Mouse (Mus musculus) limb, embryonic 12.5 days (tissue): ENCODE measurements around the gene Chchd10. TPM values are rescaled to one million over a fixed set of nuclear protein-coding genes. Genes with fewer than 3 reads are reported as not detected.

Source experiments
- ATAC-seq: fragments of 200-750 bp; cut with Nextera tagmentation; 2 replicates; pipeline ENCODE4 v1.8.0; 2017; ENCODE audit warnings: low read depth, moderate TSS enrichment; ENCODE audit not compliant: insufficient number of reproducible peaks, insufficient read depth, low FRiP score, low TSS enrichment
- H3K27ac ChIP-seq: fragments of 300-500 bp; sonication (generic); 2 replicates; pipeline ENCODE4 v1.5.1; 2016; ENCODE audit warnings: mild to moderate bottlenecking, moderate library complexity
- H3K27me3 ChIP-seq: fragments of 300-500 bp; sonication (generic); 2 replicates; pipeline ENCODE4 v1.6.1; 2016; ENCODE audit warnings: mild to moderate bottlenecking, moderate library complexity
- H3K36me3 ChIP-seq: fragments of 300-500 bp; sonication (generic); 2 replicates; pipeline ENCODE4 v1.6.1; 2016; ENCODE audit warnings: mild to moderate bottlenecking, moderate library complexity
- H3K4me1 ChIP-seq: fragments of 300-500 bp; sonication (generic); replicated peaks from 2 replicates; pipeline ENCODE4 v1.6.1; 2016
- H3K4me2 ChIP-seq: fragments of 300-500 bp; sonication (generic); 2 replicates; pipeline ENCODE4 v1.6.1; 2016; ENCODE audit warnings: mild to moderate bottlenecking, moderate library complexity
- H3K4me3 ChIP-seq: fragments of 300-500 bp; sonication (generic); replicated peaks from 2 replicates; pipeline ENCODE4 v1.5.1; 2016; ENCODE audit warnings: mild to moderate bottlenecking
- H3K9ac ChIP-seq: fragments of 300-500 bp; sonication (generic); replicated peaks from 2 replicates; pipeline ENCODE4 v1.6.1; 2016; ENCODE audit warnings: mild to moderate bottlenecking, moderate library complexity
- H3K9me3 ChIP-seq: fragments of 300-500 bp; sonication (generic); 2 replicates; pipeline ENCODE4 v1.6.1; 2016; ENCODE audit warnings: mild to moderate bottlenecking, moderate library complexity
- WGBS: fragments of 180-500 bp; shearing (Covaris S2); methylation state at CpG from one replicate; pipeline ENCODE4 v1.1.7; 2016; 5-methylcytosine and 5-hydroxymethylcytosine counted together
- polyA plus RNA-seq: library from polyadenylated mRNA; unstranded; fragments of >200 nt; fragmentation: Nextera tagmentation; extraction: Ambion mirVana; gene quantifications from 2 replicates; pipeline ENCODE4 v1.2.1, GENCODE M21; 2016

Gene Chchd10
- polyA plus RNA-seq, 1 experiment from 2014 or later, result 5.5 TPM

DNA sequence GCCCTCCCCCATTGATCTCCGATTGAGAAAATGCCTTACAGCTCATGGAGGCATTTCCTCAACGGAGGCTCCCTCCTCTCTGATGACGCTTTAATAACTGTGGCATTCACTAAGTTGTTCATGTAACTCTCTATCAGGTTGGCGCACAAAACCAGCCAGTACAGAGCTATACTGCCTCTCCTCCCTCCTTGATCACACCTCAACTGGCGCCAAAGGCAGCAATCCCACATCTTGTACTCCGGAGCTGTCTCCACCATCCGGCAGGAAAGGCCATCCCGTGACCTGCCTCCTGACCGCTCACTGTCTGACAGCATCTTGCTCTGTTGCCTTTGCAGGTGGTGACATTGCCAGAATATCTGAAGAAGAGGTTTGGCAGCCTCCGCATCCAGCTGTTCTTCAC is 40.9 kb downstream of the Chchd10 start:
- no peak overlapping the region for H3K27ac ChIP-seq
- ATAC-seq, result no peak
- H3K27me3 ChIP-seq, result no peaks in the 10 kb centered on the region
- WGBS, result 87% methylated on average over 10 of the region's 10 CpGs
- no peak overlapping the region for H3K9ac ChIP-seq
- no peaks in the 10 kb centered on the region for H3K36me3 ChIP-seq
- no peak overlapping the region for H3K4me3 ChIP-seq
- H3K4me2 ChIP-seq, result no peak overlapping the region
- H3K4me1 ChIP-seq, result no peaks in the 10 kb centered on the region
- no peaks in the 10 kb centered on the region for H3K9me3 ChIP-seq

DNA sequence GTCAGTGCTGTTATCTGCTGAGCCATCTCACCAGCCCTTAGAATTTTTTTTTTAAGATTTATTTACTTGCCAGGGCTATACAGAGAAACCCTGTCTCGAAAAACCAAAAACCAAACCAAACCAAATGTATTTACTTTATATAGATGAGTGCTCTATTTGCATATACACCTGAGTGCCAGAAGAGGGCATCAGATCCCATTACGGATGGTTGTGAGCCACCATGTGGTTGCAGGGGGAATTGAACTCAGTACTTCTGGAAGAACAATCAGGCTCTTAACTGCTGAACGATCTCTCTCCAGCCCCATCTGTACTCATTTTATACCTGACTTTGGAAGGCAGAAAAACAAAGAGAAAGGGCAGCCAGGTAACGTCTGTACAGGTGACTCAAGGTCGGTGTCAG is 42.3 kb downstream of the Chchd10 start:
- Histone ChIP-seq H3K4me1 (no peaks in the 10 kb centered on the region), H3K36me3 (no peaks in the 10 kb centered on the region), H3K9me3 (no peaks in the 10 kb centered on the region), H3K27me3 (no peaks in the 10 kb centered on the region), H3K4me2 (no peak overlapping the region), H3K4me3 (no peak overlapping the region), H3K27ac (no peak overlapping the region), H3K9ac (no peak overlapping the region)
- 80% methylated on average over 5 of the region's 5 CpGs for WGBS
- ATAC-seq, result no peak

DNA sequence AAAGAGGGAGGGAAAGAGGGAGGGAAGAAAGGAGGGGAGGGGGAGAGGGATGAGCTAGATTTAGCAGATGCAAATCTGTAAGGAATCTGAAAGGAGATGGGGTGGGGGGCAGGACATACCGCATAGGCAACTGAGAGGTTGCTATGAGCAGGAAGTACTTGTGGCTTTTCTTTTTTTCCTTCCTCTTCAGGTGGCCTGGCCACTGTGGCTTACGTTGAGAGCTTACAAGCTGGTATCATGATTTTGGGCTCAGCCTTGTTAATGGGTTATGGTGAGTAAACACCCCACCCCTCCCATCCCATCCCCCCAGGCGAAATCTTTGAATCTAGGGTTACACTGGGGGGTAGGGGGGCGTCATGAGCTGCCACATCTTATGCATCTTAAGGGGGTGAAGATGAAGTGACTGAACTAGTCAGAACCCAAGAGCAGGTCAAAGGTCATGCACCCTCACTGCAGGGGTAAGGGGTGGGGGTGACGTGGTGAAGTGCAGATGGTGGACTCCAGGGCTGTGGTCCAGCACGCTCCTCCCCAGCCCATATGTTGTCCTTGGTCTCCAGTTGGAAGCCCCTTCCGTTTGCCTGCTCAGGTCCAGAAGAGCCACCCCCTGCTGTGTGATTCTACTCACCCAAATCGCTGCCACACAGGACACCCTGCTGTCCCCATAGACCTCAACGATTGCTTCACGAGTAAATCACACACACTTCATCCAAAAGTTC is 45.3 kb downstream of the Chchd10 start:
- no peak overlapping the region for H3K4me2 ChIP-seq
- 58% methylated on average over 10 of the region's 10 CpGs for WGBS
- H3K9ac ChIP-seq, result no peak overlapping the region
- H3K36me3 ChIP-seq, result no peaks in the 10 kb centered on the region
- no peak overlapping the region for H3K27ac ChIP-seq
- no peaks in the 10 kb centered on the region for H3K27me3 ChIP-seq
- H3K4me1 ChIP-seq, result no peaks in the 10 kb centered on the region
- ATAC-seq, result no peak
- H3K9me3 ChIP-seq, result no peaks in the 10 kb centered on the region
- H3K4me3 ChIP-seq, result no peak overlapping the region

DNA sequence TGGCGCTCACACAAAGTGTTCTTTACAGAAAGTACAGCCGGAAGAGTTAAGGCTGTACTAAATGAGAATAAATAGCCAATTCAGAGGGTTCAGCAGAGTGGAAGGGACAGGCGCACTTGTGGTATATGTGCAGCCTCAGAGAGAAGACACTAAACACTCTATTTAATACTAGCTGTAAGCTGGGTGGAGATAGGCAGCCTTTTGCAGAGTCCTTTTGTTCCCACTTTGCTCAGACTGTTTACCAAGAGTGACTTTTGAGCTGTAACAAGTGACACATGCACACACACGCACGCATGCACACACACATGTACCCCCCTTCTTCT is 45.9 kb downstream of the Chchd10 start:
- no peaks in the 10 kb centered on the region for H3K27me3 ChIP-seq
- 89% methylated on average over 5 of the region's 5 CpGs for WGBS

DNA sequence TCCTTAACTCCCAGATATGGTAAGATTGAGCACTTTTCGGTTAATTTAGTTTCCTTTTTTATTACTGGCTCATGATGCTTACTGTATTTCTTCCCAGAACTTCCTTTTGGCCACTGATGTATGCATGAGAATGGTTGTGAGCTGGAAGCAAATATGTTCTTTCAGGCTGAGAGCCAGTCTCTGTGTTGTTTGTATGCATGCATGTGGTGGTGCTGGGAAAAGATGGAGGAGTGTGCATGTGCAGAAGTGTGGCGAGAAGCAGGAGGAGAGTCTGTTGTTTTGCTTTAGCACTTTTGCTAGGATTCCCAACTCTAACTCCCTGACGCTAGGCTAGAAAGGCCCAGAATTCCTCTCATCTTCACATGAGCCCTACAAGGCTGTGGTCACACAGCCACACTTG is 46.5 kb downstream of the Chchd10 start:
- WGBS, result 81% methylated on average over 3 of the region's 3 CpGs
- no peak overlapping the region for H3K27ac ChIP-seq
- ATAC-seq, result no peak
- no peaks in the 10 kb centered on the region for H3K36me3 ChIP-seq
- no peak overlapping the region for H3K9ac ChIP-seq
- H3K4me1 ChIP-seq, result no peaks in the 10 kb centered on the region
- no peak overlapping the region for H3K4me2 ChIP-seq
- no peak overlapping the region for H3K4me3 ChIP-seq
- no peaks in the 10 kb centered on the region for H3K9me3 ChIP-seq
- H3K27me3 ChIP-seq, result no peaks in the 10 kb centered on the region

More for the DNA sequence above, 45.9 kb downstream of the Chchd10 start:
- no peak overlapping the region for H3K27ac ChIP-seq
- no peaks in the 10 kb centered on the region for H3K36me3 ChIP-seq
- H3K9me3 ChIP-seq, result no peaks in the 10 kb centered on the region
- ATAC-seq, result no peak
- H3K4me2 ChIP-seq, result no peak overlapping the region
- no peaks in the 10 kb centered on the region for H3K4me1 ChIP-seq
- H3K4me3 ChIP-seq, result no peak overlapping the region
- H3K9ac ChIP-seq, result no peak overlapping the region

Other genes with a start within 250 kb of the Chchd10 start
- 27.2 and 29.3 TPM in 2 replicates for gene Cabin1, start 168.8 kb upstream of the Chchd10 start, polyA plus RNA-seq
- 104 and 112 TPM in 2 replicates for gene Ddt, start 159.7 kb upstream of the Chchd10 start, polyA plus RNA-seq
- 0.35 TPM in 1 of 2 replicates, not detected in the other for gene Gm20441, start 152.2 kb upstream of the Chchd10 start, polyA plus RNA-seq
- gene Gstt3, start 151.7 kb upstream of the Chchd10 start, polyA plus RNA-seq, result 9.2 and 9.4 TPM in 2 replicates
- gene Gstt1, start 134.5 kb upstream of the Chchd10 start, polyA plus RNA-seq, result 9.2 and 9.8 TPM in 2 replicates
- gene Gstt4, start 110.6 kb upstream of the Chchd10 start, polyA plus RNA-seq, result not detected in 2 replicates
- 9.7 and 11.1 TPM in 2 replicates for gene Gstt2, start 95.7 kb upstream of the Chchd10 start, polyA plus RNA-seq
- gene Mif, start 72.9 kb upstream of the Chchd10 start, polyA plus RNA-seq, result 1,855 and 1,928 TPM in 2 replicates
- gene Derl3, start 39.7 kb upstream of the Chchd10 start, polyA plus RNA-seq, result 3.5 and 3.9 TPM in 2 replicates
- 252 and 264 TPM in 2 replicates for gene Smarcb1, start 11.5 kb upstream of the Chchd10 start, polyA plus RNA-seq
- 96.8 and 107 TPM in 2 replicates for gene Mmp11, start 3.4 kb downstream of the Chchd10 start, polyA plus RNA-seq
- gene Gm867, start 7.5 kb downstream of the Chchd10 start, polyA plus RNA-seq, result 0.32 and 0.50 TPM in 2 replicates
- 0.50 and 0.71 TPM in 2 replicates for gene Vpreb3, start 9.9 kb downstream of the Chchd10 start, polyA plus RNA-seq
- not detected in 2 replicates for gene Gm5134, start 21.4 kb downstream of the Chchd10 start, polyA plus RNA-seq
- 28.5 and 35.2 TPM in 2 replicates for gene Zfp280b, start 99.5 kb downstream of the Chchd10 start, polyA plus RNA-seq
- not detected in 2 replicates for gene Slc5a4b, start 177.8 kb downstream of the Chchd10 start, polyA plus RNA-seq
- gene Slc5a4a, start 214.3 kb downstream of the Chchd10 start, polyA plus RNA-seq, result not detected in 2 replicates